Mouse (Mus musculus) colon, adult 2 months (tissue): ENCODE measurements around the gene Eml1. TPM values are rescaled to one million over a fixed set of nuclear protein-coding genes. Genes with fewer than 3 reads are reported as not detected.

ENCODE experiments used
- polyA plus RNA-seq: library from polyadenylated mRNA; depleted of rRNA; stranded (reverse); fragments of >200 nt; gene quantifications from 2 replicates; pipeline ENCODE4 v1.2.3, GENCODE M21; 2012; rRNA removed

Eml1 gene
- polyA plus RNA-seq: 43.9 and 50.9 TPM in 2 replicates

GRCm38 (mm10) chr12:108370596-108371428 lies at the start of gene Eml1:
TSS of gene Eml1 (plus strand) at chr12:108370957.

GRCm38 (mm10) chr12:108333895-108334445 lies 36.8 kb upstream of the Eml1 start, which contains the start of gene Cyp46a1:
TSS of gene Cyp46a1 (plus strand) at chr12:108334381.

GRCm38 (mm10) chr12:108554120-108554841 lies 183.5 kb downstream of the Eml1 start, which contains the start of gene Evl:
TSS of gene Evl (plus strand) at chr12:108554720.

Other genes starting within 250 kb of the Eml1 start
- gene Setd3, start 191.6 kb upstream of the Eml1 start, polyA plus RNA-seq: 13.2 and 14.5 TPM in 2 replicates
- gene Ccnk, start 191.4 kb upstream of the Eml1 start, polyA plus RNA-seq: 8.4 and 9.5 TPM in 2 replicates
- gene Ccdc85c, start 95.5 kb upstream of the Eml1 start, polyA plus RNA-seq: 90.2 and 93.9 TPM in 2 replicates
- gene Hhipl1, start 64.7 kb upstream of the Eml1 start, polyA plus RNA-seq: 2.0 and 2.6 TPM in 2 replicates
- 1.1 and 1.2 TPM in 2 replicates for gene Cyp46a1, start 36.6 kb upstream of the Eml1 start, polyA plus RNA-seq
- gene Evl, start 183.8 kb downstream of the Eml1 start, polyA plus RNA-seq: 16.2 and 17.5 TPM in 2 replicates